Mouse (Mus musculus) embryonic facial prominence, embryonic 14.5 days (tissue): ENCODE results near the gene Mcu. TPM values are rescaled to one million over a fixed set of nuclear protein-coding genes. Genes with fewer than 3 reads are reported as not detected.

Experiments
- ATAC-seq: fragments of 200-750 bp; cut with Nextera tagmentation; 2 replicates; pipeline ENCODE4 v1.8.0; 2017; ENCODE audit warnings: low read depth, moderate number of reproducible peaks, moderate TSS enrichment
- DNase-seq: peaks from one replicate; pipeline ENCODE4 v3.0.0-alpha.2; 2015; ENCODE audit warnings: low spot score
- H3K27ac ChIP-seq: fragments of 300-500 bp; sonication (generic); replicated peaks from 2 replicates; pipeline ENCODE4 v1.5.1; 2014; ENCODE audit warnings: low read depth, mild to moderate bottlenecking, low read length, moderate library complexity
- H3K27me3 ChIP-seq: fragments of 300-500 bp; sonication (generic); replicated peaks from 2 replicates; pipeline ENCODE4 v1.6.1; 2014; ENCODE audit warnings: low read length; ENCODE audit not compliant: control insufficient read depth, insufficient read depth
- H3K36me3 ChIP-seq: fragments of 300-500 bp; sonication (generic); 2 replicates; pipeline ENCODE4 v1.6.1; 2014; ENCODE audit warnings: low read length, mixed read lengths; ENCODE audit not compliant: control insufficient read depth, insufficient read depth
- H3K4me1 ChIP-seq: fragments of 300-500 bp; sonication (generic); 2 replicates; pipeline ENCODE4 v1.6.1; 2014; ENCODE audit warnings: antibody characterized with exemption, low read length; ENCODE audit not compliant: control insufficient read depth, insufficient read depth
- H3K4me2 ChIP-seq: fragments of 300-500 bp; sonication (generic); 2 replicates; pipeline ENCODE4 v1.6.1; 2014; ENCODE audit warnings: low read depth, mild to moderate bottlenecking, low read length, moderate library complexity, mixed read lengths
- H3K4me3 ChIP-seq: fragments of 300-500 bp; sonication (generic); 2 replicates; pipeline ENCODE4 v1.5.1; 2014; ENCODE audit warnings: low read depth, mild to moderate bottlenecking, low read length
- H3K9ac ChIP-seq: fragments of 300-500 bp; sonication (generic); 2 replicates; pipeline ENCODE4 v1.6.1; 2014; ENCODE audit warnings: low read depth, mild to moderate bottlenecking, low read length, moderate library complexity, mixed read lengths
- H3K9me3 ChIP-seq: fragments of 300-500 bp; sonication (generic); 2 replicates; pipeline ENCODE4 v1.6.1; 2016; ENCODE audit warnings: low read length; ENCODE audit not compliant: control insufficient read depth
- WGBS: fragments of 180-500 bp; shearing (Covaris S2); extraction: QIAGEN DNeasy Blood & Tissue Kit; methylation state at CpG from one replicate; pipeline ENCODE4 v1.1.7; 2014; 5-methylcytosine and 5-hydroxymethylcytosine counted together
- polyA plus RNA-seq: library from polyadenylated mRNA; unstranded; fragments of >200 nt; fragmentation: Nextera tagmentation; extraction: Ambion mirVana; gene quantifications from 2 replicates; pipeline ENCODE4 v1.2.1, GENCODE M21; 2014

The Mcu gene
- polyA plus RNA-seq, 1 experiment from 2014 or later = 48.1 TPM

DNA sequence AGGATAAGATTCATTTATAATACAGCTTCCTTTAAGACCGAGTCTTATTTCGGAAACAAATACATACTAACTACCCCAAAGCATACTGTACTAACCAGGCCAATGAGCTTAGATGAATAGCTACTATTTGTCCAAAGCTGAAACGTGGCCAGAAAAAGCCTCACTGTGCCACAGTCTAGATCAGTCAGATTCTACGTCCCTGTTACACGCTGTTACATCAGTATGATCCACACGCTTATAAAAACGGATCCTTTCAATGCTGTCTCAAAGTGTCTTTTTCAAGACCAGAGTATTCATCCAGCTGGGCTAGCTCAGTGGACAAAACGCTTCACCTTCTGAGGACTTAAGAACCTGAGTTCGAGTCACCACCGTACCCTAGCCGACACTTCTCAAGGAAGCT, 119.5 kb downstream of the Mcu start:
- Histone ChIP-seq H3K4me3 (no peak overlapping the region), H3K4me2 (no peak overlapping the region), H3K27me3 (no peaks in the 10 kb centered on the region), H3K4me1 (no peaks in the 10 kb centered on the region; the same call in 1 of the 2 replicates), H3K9me3 (peaks cover under 1% of the 10 kb centered on the region; the same call in 1 of the 2 replicates), H3K9ac (no peak overlapping the region), H3K27ac (no peak overlapping the region), H3K36me3 (no peaks in the 10 kb centered on the region)
- ATAC-seq = no peak
- no peak for DNase-seq
- WGBS = 96% methylated on average over 11 of the region's 11 CpGs

DNA sequence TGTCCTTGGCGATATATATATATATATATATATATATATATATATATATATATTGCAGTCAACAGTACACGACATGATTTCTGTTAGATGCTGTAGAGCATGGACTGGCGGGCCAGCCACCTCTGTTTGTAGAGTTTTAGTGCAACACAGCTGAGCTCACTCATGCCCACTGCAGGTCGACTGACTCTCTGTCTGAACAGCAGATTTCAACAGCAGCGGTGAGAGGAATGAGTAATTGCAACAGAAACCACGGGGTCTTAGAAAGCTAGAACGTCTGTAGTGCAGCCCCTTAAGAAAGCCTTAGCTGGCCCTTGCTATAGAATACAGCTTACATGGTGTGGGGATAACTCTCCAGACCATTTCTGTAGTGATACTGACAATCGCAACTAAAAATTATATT, 121.6 kb downstream of the Mcu start:
- no peaks in the 10 kb centered on the region for H3K4me1 ChIP-seq
- H3K4me2 ChIP-seq = no peak overlapping the region
- H3K4me3 ChIP-seq = no peak overlapping the region
- no peak overlapping the region for H3K27ac ChIP-seq
- no peak overlapping the region for H3K9ac ChIP-seq
- DNase-seq = no peak
- no peaks in the 10 kb centered on the region for H3K36me3 ChIP-seq
- ATAC-seq = no peak
- H3K9me3 ChIP-seq = peaks cover 12% of the 10 kb centered on the region
- H3K27me3 ChIP-seq = no peaks in the 10 kb centered on the region
- WGBS = 74% methylated on average over 8 of the region's 8 CpGs

DNA sequence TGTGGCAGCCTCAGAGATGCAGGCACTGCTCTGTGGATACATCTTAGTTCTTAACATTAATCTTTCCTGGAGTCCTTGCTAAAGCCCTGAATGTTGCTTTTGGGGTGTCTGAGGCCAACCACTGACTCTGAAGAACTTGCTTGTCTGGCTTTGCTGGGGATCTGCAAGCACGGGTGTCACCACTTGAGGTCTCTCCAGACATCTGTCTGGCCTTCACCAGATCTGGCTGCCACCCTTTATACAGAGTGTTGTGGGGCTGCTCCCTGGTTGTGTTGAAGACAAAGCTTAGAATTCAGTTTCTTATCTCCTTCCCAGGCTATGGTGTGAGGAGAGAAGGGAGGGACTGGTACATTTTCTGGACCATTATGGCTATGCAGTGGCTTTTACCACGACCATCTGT, 122.4 kb downstream of the Mcu start:
- DNase-seq = no peak
- no peak for ATAC-seq
- Histone ChIP-seq H3K27ac (no peak overlapping the region), H3K9me3 (peaks cover 12% of the 10 kb centered on the region), H3K4me3 (no peak overlapping the region), H3K4me2 (no peak overlapping the region), H3K27me3 (no peaks in the 10 kb centered on the region), H3K4me1 (no peaks in the 10 kb centered on the region), H3K9ac (no peak overlapping the region), H3K36me3 (no peaks in the 10 kb centered on the region)
- 59% methylated on average over 2 of the region's 2 CpGs for WGBS

DNA sequence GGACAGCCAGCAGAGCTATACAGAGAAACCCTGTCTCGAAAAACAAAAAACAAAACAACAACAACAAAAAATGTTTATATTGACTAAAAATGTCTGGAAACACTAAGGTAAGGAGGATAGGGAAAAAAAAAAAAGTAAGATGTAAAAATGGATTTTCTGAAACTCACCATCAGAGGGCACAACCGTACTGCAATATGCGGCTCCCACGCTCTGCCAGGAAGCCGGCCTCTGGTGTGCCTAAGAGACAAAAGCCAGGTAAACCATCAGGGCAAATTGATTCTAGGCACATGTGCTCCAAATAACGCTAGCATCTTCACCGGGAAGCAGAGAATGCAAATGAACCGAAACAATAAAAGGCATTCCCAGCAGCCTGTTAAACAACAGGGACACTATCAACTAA, 125.6 kb downstream of the Mcu start:
- Histone ChIP-seq H3K9ac (no peak overlapping the region), H3K27ac (no peak overlapping the region)
- WGBS = 85% methylated on average over 8 of the region's 8 CpGs

DNA sequence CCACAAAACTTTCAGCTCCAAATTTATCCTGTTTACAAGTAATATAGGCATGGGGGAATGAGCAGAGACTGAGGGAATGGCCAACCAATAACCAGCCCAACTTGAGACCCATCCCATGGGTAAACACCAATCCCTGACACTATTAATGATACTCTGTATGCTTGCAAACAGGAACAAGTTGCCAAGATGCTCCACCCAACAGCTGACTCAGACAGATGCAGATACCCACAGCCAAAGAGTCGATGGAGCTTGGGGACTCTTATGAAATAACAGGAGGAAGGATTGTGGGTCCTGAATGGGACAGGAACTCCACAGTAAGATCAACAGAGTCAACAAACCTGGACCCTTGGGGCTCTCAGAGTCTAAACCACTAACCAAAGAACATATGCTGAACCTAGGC, 127.1 kb downstream of the Mcu start:
- 89% methylated on average over 1 of the region's 1 CpGs for WGBS
- no peak for ATAC-seq
- H3K4me1 ChIP-seq = no peaks in the 10 kb centered on the region
- no peak overlapping the region for H3K4me3 ChIP-seq
- no peak overlapping the region for H3K4me2 ChIP-seq
- peaks cover 12% of the 10 kb centered on the region for H3K9me3 ChIP-seq
- no peak for DNase-seq
- 0 out of 2 replicates have a peak, but pooled peaks cover 6% of the 10 kb centered on the region for H3K36me3 ChIP-seq
- H3K27ac ChIP-seq = no peak overlapping the region
- H3K27me3 ChIP-seq = no peaks in the 10 kb centered on the region
- H3K9ac ChIP-seq = no peak overlapping the region

More for the DNA sequence above, 125.6 kb downstream of the Mcu start:
- H3K4me3 ChIP-seq = no peak overlapping the region
- no peak overlapping the region for H3K4me2 ChIP-seq
- peaks cover 12% of the 10 kb centered on the region for H3K9me3 ChIP-seq
- no peaks in the 10 kb centered on the region for H3K4me1 ChIP-seq
- ATAC-seq (no peak), DNase-seq (no peak)
- H3K27me3 ChIP-seq = no peaks in the 10 kb centered on the region
- 0 out of 2 replicates have a peak, but pooled peaks cover 6% of the 10 kb centered on the region for H3K36me3 ChIP-seq

DNA sequence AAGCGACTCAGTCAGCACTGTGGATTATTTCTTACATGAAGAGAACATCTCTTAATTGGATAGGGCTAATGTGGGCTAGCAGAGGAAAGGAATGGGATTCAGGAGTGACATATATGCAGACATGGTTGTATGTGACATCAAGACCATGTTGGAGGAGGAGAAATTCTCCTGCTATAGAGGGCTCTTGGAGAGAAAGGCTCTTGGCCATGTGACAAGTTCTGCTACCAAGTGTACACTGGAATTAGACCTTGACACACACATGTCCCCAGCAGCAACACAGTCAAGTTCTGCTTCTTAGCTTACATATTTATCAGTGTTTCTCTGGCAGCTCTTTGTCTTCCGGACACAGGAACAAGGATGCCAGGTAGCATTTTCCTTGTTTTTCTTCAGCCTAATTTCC, 129.1 kb downstream of the Mcu start:
- H3K4me2 ChIP-seq = no peak overlapping the region
- no peaks in the 10 kb centered on the region for H3K27me3 ChIP-seq
- H3K4me1 ChIP-seq = no peaks in the 10 kb centered on the region
- no peak overlapping the region for H3K27ac ChIP-seq
- 89% methylated on average over 2 of the region's 2 CpGs for WGBS
- H3K9me3 ChIP-seq = peaks cover 12% of the 10 kb centered on the region
- H3K4me3 ChIP-seq = no peak overlapping the region
- ATAC-seq = no peak
- H3K9ac ChIP-seq = no peak overlapping the region
- no peak for DNase-seq
- 0 out of 2 replicates have a peak, but pooled peaks cover 6% of the 10 kb centered on the region for H3K36me3 ChIP-seq

DNA sequence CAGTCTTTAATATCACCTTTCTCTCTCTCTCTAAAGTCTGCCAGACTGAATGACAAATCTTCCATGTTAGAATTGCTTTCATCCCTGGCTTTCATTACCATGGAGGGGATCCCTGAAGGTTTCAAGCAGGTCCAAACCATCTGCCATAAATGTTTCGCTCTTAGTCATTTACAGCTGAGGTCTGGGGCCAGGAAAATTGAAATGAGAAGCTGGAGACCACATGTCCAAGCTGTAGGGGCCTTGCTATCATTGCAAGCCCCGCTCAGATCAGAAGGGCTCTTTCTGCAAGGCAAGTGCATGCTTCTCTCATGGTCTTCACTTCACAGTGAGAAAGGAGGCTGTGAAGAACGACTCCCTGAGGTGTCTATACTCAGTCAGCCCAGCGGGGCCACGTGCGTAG, 132.2 kb downstream of the Mcu start:
- Histone ChIP-seq H3K4me2 (no peak overlapping the region), H3K4me1 (no peaks in the 10 kb centered on the region), H3K4me3 (no peak overlapping the region), H3K36me3 (0 out of 2 replicates have a peak, but pooled peaks cover 6% of the 10 kb centered on the region), H3K9ac (no peak overlapping the region), H3K27me3 (no peaks in the 10 kb centered on the region), H3K9me3 (no peaks in the 10 kb centered on the region), H3K27ac (no peak overlapping the region)
- 67% methylated on average over 6 of the region's 6 CpGs for WGBS
- DNase-seq = peak; percentile 46
- ATAC-seq = no peak

DNA sequence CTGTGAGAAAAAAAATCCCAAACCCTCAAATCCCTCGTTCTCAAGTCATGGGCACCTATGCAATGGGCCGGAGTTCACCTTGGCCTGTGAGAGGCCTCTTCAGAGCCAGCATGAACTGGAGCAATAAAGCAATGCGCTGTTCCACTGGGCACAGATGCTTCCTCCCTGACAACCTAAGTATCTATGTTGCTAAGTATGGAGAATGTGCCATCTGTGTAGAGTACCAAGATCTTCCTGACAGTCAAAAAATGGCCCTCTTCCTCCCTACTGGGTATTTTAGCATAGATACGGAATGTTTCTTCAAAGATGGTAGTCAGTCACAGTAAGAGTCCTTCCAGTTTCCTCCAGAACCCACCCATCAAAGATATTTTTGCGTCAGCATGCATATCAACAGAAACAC, 135.1 kb downstream of the Mcu start:
- DNase-seq (no peak), ATAC-seq (no peak)
- no peak overlapping the region for H3K27ac ChIP-seq
- no peak overlapping the region for H3K9ac ChIP-seq
- 88% methylated on average over 5 of the region's 5 CpGs for WGBS
- H3K9me3 ChIP-seq = peaks cover 12% of the 10 kb centered on the region
- no peaks in the 10 kb centered on the region for H3K27me3 ChIP-seq
- no peak overlapping the region for H3K4me2 ChIP-seq
- no peaks in the 10 kb centered on the region for H3K4me1 ChIP-seq
- H3K36me3 ChIP-seq = no peaks in the 10 kb centered on the region
- H3K4me3 ChIP-seq = no peak overlapping the region

DNA sequence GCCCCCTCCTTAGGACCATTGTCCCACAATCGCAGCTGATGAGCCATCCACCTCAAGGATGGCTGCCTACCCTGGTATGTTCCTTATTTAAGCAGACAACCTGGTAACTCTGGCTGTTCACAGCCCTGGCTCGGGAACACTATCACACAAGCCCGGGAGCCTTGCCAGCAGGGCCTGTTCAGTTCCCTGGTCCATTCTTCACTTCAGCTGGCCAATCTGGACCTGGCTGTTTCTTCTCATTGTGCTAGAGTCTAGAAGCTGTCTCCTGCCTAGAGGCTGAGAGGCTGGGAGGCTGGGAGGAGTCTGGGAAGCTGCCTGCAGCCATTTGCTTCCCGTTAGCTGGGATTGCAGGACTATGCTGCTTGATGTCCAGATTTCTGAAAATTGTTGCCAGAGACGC, 146.0 kb downstream of the Mcu start:
- H3K36me3 ChIP-seq = peaks cover 3% of the 10 kb centered on the region; the same call in 1 of the 2 replicates
- WGBS = 44% methylated on average over 5 of the region's 5 CpGs
- H3K27ac ChIP-seq = no peak overlapping the region
- ATAC-seq (no peak), DNase-seq (no peak)
- no peak overlapping the region for H3K9ac ChIP-seq
- H3K4me1 ChIP-seq = no peaks in the 10 kb centered on the region; the same call in 1 of the 2 replicates
- no peaks in the 10 kb centered on the region for H3K9me3 ChIP-seq
- H3K27me3 ChIP-seq = no peaks in the 10 kb centered on the region
- no peak overlapping the region for H3K4me3 ChIP-seq
- no peak overlapping the region for H3K4me2 ChIP-seq
